Mouse (Mus musculus) monocyte, adult 2 months (primary cell): ENCODE measurements around the gene Padi2.

ENCODE experiments used
- DNase-seq, 2 experiments: peaks; one replicate each; pipeline ENCODE4 v3.0.0; 2022; ENCODE audit warnings: low spot score in 2 of 2, low read depth in 1 of 2

The Padi2 gene

DNA sequence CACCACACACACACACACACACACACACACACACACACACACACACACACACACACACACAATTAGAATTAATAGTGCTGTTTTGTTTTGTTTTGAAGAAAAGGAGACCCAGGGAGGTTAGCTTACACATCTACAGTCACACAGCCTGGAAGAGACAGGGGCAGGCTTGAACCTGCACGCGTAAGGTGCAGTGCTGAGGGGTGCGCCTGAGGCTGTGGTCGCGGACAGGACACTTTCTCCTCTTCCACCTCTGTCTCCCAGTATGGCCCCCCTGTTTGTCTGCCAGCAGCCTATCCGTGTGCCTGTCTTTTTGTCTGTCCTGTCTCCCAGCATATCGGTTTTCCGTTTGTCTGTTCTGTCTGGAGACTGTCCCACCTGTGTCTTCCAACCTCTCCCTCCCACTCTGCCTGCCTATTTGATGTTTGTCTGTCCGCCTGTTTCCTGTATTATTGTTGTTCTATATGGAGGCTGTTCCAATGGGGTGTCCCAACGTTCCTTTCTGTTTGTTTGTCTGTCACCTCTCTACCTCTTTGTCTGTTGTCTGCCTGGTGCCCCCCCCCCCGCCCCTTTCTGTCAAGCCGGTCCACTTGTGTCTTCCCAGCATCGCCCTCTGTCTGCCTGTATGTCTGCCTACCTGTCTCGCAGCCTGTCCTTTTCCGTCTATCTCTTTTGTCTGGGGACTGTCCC, 80.0 kb downstream of the Padi2 start:
- DNase-seq = no peak

DNA sequence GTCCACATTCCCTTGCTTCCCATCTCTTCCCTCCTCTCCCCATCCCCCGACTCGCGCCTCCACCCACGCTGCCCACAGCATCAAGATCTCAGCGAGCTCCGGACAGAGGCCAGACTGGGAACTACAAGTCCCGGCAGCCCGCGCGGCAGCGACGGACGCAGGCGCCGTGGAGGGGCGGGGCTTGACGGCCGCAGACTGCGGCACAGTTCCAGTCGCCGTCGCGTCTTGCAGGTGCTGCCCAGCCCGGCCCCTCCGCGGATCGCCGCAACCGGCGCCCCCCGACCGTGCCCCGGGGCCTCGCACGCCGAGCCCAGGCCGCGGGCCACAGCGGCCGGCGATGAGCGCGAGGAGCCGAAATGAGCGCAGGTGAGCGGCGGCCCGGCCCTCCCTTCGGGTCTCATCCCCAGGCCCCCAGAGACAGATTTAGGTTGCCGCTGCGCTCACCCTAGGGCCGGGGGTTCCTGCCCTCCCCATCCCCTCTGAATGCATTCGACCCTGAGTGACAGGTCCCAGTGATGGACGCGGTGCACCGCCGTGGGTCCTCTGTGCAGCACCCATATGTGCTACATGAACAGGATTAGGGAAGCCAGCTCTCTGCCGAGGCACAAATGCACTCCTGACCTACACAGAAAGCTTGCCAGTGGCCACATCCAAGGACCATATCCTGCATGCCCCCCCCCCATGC, 80.7 kb downstream of the Padi2 start, which contains the start of gene Atp13a2:
TSS of gene Atp13a2 (plus strand) at position 163 of the 685 bp plus-strand sequence.
- peak; percentile 36 to 78 for DNase-seq

DNA sequence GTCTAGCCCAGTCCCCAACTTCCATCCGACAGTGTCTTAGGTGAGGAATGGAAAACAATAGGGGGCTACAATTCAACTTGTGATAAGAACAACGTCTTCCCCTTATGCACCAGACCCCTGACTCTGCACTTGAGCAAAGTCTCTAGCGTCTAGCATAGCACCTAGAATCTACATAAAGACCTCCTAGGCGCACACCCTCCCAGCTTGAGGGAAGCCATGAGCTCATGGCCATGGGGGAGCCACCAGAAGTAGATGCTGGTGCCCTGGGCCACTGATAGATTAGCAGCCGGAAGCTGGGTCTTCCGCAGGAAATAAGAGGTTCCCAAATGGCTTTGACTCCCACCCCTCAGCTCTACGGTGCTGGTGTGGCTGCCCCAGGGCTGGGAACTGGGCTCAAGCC, 81.3 kb downstream of the Padi2 start:
- DNase-seq = no peak

DNA sequence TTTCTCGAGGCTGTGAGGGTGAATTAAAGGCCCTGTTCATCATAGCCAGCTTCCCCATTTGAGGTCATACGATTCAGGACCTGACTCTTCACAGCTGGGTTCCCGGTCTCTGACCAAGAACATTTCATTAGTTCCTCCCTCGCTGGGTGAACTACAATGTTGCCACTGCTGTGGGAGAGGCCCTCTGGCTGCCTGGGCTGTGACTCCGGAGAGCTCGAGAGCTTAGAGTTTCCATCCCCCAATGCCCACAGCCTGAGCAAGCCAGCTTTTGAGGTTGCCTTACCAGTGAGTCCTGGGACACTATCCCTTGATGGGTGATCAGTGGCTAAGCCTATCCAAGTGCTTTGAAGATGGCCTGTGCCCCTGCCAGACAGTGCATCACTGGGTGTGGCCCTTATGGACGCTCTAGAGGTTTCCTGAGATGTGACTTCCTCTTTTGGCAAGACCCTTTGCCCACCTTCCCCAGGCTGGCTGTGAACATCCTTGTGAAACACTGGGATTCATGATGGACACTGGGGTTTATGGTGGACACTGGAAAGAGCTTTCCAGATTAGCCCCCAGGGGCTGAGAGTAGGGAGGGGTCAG, 82.7 kb downstream of the Padi2 start:
- peak; percentile 68 to 79 for DNase-seq

- DNase-seq = peak in 1 of 2 experiments; percentile 15
Measured at GRCm38 (mm10) chr4:140989447-140989846, 83.3 kb downstream of the Padi2 start.

DNA sequence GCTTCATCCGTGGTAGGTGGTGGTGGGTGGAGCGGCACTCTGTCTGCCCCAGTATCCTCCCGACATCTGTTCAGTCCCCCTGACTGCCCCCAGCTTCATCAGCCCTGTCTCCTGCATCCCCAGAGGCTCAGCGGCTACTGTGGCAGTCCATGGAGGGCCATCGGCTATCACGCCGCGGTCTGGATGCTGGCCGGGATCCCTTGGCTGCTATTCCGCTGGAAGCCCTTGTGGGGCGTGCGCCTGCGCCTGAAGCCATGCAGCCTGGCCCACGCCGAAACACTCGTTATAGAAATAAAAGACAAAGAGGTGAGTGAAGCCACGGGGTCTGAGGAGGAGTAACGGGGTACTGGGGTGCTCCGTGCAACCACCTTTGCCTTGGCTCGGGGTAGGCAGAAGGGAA, 86.1 kb downstream of the Padi2 start:
- DNase-seq = no peak

GRCm38 (mm10) chr4:140993846-140994245, 87.7 kb downstream of the Padi2 start:
- no peak for DNase-seq

DNA sequence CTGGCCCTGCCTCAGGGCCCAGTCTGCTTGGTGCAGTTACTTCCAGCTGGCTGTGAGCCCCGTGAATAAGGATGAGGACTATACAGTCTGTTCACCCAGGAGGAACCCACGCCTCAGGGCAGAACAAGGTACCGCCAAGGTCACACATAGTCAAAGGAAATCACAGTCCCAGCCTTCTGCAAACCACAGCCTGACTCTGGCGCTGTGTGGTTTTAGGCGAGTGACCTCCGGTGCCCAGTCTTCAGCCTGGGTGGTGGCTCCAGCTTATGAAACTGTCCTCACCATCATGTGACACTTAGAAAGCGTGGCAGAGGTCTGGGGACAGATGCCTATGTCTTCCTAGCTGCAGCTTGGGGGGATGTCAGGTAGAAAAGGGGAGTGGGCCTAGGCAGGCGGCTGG, 89.7 kb downstream of the Padi2 start:
- no peak for DNase-seq

- DNase-seq = no peak
Measured at GRCm38 (mm10) chr4:140996812-140997211, 90.7 kb downstream of the Padi2 start.
